Mouse (Mus musculus) ES-E14 (cell line): ENCODE measurements around the gene Slc5a10. TPM values are rescaled to one million over a fixed set of nuclear protein-coding genes. Genes with fewer than 3 reads are reported as not detected.
"Not testable (repeated sequence)": the region's sequence is repeated elsewhere in the genome, so short reads cannot be mapped to it uniquely, and the experiment has no call there.

Experiments used
- DNase-seq: peaks from one replicate; pipeline ENCODE4 v3.0.0-alpha.2; 2013; ENCODE audit warnings: low read depth, low spot score
- H3K27ac ChIP-seq: 2 replicates; pipeline ENCODE4 v1.5.1; 2012; ENCODE audit warnings: low read depth, mild to moderate bottlenecking, low read length, moderate library complexity, mixed read lengths; ENCODE audit not compliant: poor library complexity, insufficient read depth, severe bottlenecking
- H3K36me3 ChIP-seq: 2 replicates; pipeline ENCODE4 v1.6.1; 2012; ENCODE audit warnings: mild to moderate bottlenecking, low read length, moderate library complexity, mixed read lengths; ENCODE audit not compliant: control insufficient read depth, poor library complexity, insufficient read depth, severe bottlenecking
- H3K4me1 ChIP-seq, 2 experiments: fragments of 150-350 bp in 1 of 2; sonication (generic) in 1 of 2; 2 replicates each; pipeline ENCODE4 v1.6.1; 2012; ENCODE audit warnings: low read length in 2 of 2, mild to moderate bottlenecking in 1 of 2, mixed read lengths in 1 of 2; ENCODE audit not compliant: control insufficient read depth in 2 of 2, insufficient read depth in 2 of 2, poor library complexity in 1 of 2
- H3K4me3 ChIP-seq, 2 experiments: fragments of 150-350 bp in 1 of 2; sonication (generic) in 1 of 2; 2 replicates each; pipeline ENCODE4 v1.5.1; 2012; ENCODE audit warnings: low read length in 2 of 2, low read depth in 1 of 2, mild to moderate bottlenecking in 1 of 2, mixed read lengths in 1 of 2; ENCODE audit not compliant: insufficient read depth in 1 of 2, poor library complexity in 1 of 2, severe bottlenecking in 1 of 2
- H3K9ac ChIP-seq: 2 replicates; pipeline ENCODE4 v1.6.1; 2012; ENCODE audit warnings: low read depth, mild to moderate bottlenecking, low read length, mixed read lengths; ENCODE audit not compliant: poor library complexity, insufficient read depth, severe bottlenecking
- H3K9me3 ChIP-seq: fragments of 150-350 bp; sonication (generic); 2 replicates; pipeline ENCODE4 v1.6.1; 2012; ENCODE audit warnings: low read depth, mild to moderate bottlenecking, low read length; ENCODE audit not compliant: control insufficient read depth, insufficient read depth
- CHD2 ChIP-seq: IDR thresholded peaks from 2 replicates; pipeline ENCODE4 v1.6.1; 2014; ENCODE audit warnings: mild to moderate bottlenecking, low read depth, low read length, inconsistent platforms
- HCFC1 ChIP-seq: IDR thresholded peaks from 2 replicates; pipeline ENCODE4 v1.6.1; 2012; ENCODE audit warnings: low read length, inconsistent platforms, borderline replicate concordance; ENCODE audit not compliant: insufficient read depth
- MAFK ChIP-seq: IDR thresholded peaks from 2 replicates; pipeline ENCODE4 v1.6.1; 2014; ENCODE audit warnings: mild to moderate bottlenecking, low read depth, low read length, inconsistent platforms; ENCODE audit not compliant: insufficient read depth
- ZC3H11A ChIP-seq: IDR thresholded peaks from 2 replicates; pipeline ENCODE4 v1.6.1; 2012; ENCODE audit warnings: low read depth, mild to moderate bottlenecking, inconsistent platforms, low read length, borderline replicate concordance
- ZNF384 ChIP-seq: IDR thresholded peaks from 2 replicates; pipeline ENCODE4 v1.6.1; 2012; ENCODE audit warnings: low read depth, low read length, inconsistent platforms
- in situ Hi-C, 2 experiments: fragments of 600-800 bp; cut with MboI; formaldehyde crosslinking; loops; one replicate each; pipeline ENCODE4 v1.15.1; 2025; ENCODE audit warnings: low sequenced_read_pairs in 2 of 2, inconsistent platforms in 1 of 2; ENCODE audit not compliant: unreplicated experiment in 2 of 2
- total RNA-seq: library from RNA; depleted of rRNA; stranded (reverse); fragments of 300-350 nt; gene quantifications from 2 replicates; pipeline ENCODE4 v1.2.3, GENCODE M21; 2012

The Slc5a10 gene
- total RNA-seq, 1 experiment: 0.45 TPM

DNA sequence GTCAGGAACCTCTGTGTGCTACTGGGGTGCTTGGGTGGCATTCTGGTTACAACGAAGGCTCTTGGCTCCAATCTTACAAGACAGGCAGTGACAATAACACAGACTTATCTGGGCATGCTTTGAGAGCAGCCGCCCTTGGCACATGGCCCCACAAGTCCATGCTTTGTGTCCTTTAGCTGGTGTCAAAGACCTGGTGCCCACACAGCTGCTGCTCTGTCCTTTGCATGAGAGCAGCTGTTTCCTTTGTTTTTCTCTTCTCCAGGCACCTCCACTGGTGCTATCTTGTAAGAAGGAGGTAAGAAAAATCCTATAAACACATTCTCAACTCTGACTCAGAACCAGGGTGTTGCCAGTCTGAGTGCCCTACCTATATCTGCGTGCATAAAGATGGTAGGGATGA is 82.8 kb downstream of the Slc5a10 start:
- no peak for DNase-seq
- Histone ChIP-seq H3K4me1 (no peaks in the 10 kb centered on the region), H3K9ac (no peak overlapping the region), H3K9me3 (no peaks in the 10 kb centered on the region), H3K36me3 (no peaks in the 10 kb centered on the region), H3K27ac (no peak overlapping the region), H3K4me3 (no peak overlapping the region)
- TF ChIP-seq CHD2: no peak
- in situ Hi-C loops: no loop called here

DNA sequence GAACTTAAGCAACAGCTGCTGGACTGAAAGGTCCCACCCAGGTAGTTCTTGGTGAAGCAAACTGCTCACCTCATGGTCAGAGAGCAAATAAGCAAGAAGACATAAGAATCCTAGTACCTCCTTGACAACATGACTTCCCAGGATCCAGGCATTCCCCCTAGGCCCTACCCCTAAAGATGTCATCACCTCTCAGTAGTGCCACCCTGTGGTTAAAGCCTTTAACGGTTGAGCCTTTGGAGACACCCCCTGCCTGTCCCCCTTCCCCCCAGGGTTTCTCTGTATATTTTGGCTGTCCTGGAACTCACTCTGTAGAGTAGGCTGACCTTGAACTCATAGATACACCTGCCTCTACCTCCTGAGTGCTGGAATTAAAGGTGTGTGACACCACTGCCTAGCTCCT is 83.2 kb downstream of the Slc5a10 start:
- no peaks in the 10 kb centered on the region for H3K9me3 ChIP-seq
- H3K36me3 ChIP-seq: no peaks in the 10 kb centered on the region
- no peak overlapping the region for H3K9ac ChIP-seq
- no peak overlapping the region for H3K27ac ChIP-seq
- no peak overlapping the region for H3K4me3 ChIP-seq
- TF ChIP-seq HCFC1: no peak
- no peaks in the 10 kb centered on the region for H3K4me1 ChIP-seq
- DNase-seq: no peak
- in situ Hi-C loops: no loop called here

DNA sequence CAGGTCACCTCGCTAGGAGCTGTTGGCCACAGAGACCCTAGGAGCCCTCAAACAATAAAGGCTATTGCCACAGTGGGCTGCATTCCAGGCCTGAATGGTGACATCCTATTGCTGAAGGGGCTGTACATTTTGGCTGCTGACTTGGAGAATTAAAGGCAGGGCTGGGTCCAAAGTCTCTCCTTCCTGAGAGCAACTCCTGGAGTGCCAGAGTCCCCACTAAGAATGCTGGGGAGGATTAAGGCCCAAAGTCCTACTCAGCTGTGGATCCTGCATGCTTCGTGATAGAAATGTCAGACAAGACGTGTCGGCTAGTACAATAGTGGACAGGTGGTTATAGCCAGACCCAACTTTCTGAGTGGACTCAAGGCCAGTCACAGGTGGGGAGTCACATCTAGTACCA is 84.3 kb downstream of the Slc5a10 start:
- H3K4me3 ChIP-seq, H3K9me3 ChIP-seq, H3K9ac ChIP-seq, in situ Hi-C loops, H3K27ac ChIP-seq, DNase-seq, H3K36me3 ChIP-seq, H3K4me1 ChIP-seq: not testable (repeated sequence)

DNA sequence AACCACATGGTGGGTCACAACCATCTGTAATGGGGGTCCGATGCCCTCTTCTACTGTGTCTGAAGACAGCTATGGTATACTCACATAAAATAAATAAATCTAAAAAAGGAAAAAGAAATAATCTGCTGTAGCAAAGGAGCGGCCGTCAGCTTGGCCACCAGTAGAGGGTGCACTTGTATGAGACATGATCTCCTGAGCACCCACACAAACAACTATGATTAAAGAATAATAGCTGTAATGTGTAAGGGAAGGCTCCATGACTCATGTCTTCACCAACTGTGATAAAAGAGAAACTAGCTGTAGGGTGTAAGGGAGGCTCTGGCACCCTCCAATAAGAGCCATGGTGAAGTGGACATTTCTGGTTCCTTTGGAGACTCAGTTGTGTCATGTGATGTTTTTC is 91.0 kb downstream of the Slc5a10 start:
- no peak overlapping the region for H3K27ac ChIP-seq
- H3K9ac ChIP-seq: no peak overlapping the region
- H3K4me3 ChIP-seq: no peak overlapping the region
- no peak for DNase-seq
- H3K36me3 ChIP-seq: no peaks in the 10 kb centered on the region
- no peaks in the 10 kb centered on the region for H3K4me1 ChIP-seq
- no peaks in the 10 kb centered on the region for H3K9me3 ChIP-seq
- TF ChIP-seq ZNF384: no peak
- no peak for TF ChIP-seq CHD2
- no peak for TF ChIP-seq HCFC1
- TF ChIP-seq MAFK: no peak
- TF ChIP-seq ZC3H11A: no peak
- in situ Hi-C loops: loop anchor here in 1 of 2 experiments (10.0 kb wide), 1 partner anchor 85 kb away; no protein-coding TSS in a partner anchor

DNA sequence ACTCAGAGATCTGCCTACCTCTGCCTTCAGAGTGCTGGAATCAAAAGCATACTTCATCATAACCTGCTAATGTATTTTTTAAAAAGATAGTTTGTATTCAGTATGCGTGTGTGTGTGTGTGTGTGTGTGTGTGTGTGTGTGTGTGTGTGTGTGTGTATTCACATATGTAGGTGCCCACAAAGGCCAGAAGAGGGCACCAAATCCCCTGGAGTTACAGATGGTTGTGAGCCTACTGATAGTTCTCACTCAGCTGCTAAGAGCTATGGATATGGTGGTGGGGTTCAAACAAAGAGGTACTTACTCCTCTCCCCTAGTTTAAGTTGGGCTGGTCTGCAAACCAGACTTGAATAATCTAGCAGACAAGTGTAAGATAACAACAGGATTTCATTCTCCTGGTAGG is 94.1 kb downstream of the Slc5a10 start:
- no peak for DNase-seq
- TF ChIP-seq HCFC1 (no peak), CHD2 (no peak), MAFK (no peak), ZC3H11A (no peak), ZNF384 (no peak)
- no peak overlapping the region for H3K9ac ChIP-seq
- in situ Hi-C loops: loop anchor here in 1 of 2 experiments (10.0 kb wide), 1 partner anchor 88 kb away; no protein-coding TSS in a partner anchor
- H3K27ac ChIP-seq: no peak overlapping the region
- H3K9me3 ChIP-seq: no peaks in the 10 kb centered on the region
- no peak overlapping the region for H3K4me3 ChIP-seq
- peaks cover 0 to 4% of the 10 kb centered on the region in 2 experiments; a peak in 1 of 4 replicates for H3K4me1 ChIP-seq
- H3K36me3 ChIP-seq: no peaks in the 10 kb centered on the region
